Mouse (Mus musculus) erythroblast, embryonic 14.5 days (primary cell): ENCODE measurements around the gene Dlgap1. TPM values are rescaled to one million over a fixed set of nuclear protein-coding genes. Genes with fewer than 3 reads are reported as not detected.

ENCODE experiments used
- H3K27me3 ChIP-seq: 2 replicates; pipeline ENCODE4 v1.6.1; 2012; ENCODE audit warnings: inconsistent platforms; ENCODE audit not compliant: control insufficient read depth
- H3K36me3 ChIP-seq: 2 replicates; pipeline ENCODE4 v1.6.1; 2012; ENCODE audit warnings: mild to moderate bottlenecking, inconsistent platforms; ENCODE audit not compliant: control insufficient read depth
- H3K4me1 ChIP-seq: 2 replicates; pipeline ENCODE4 v1.6.1; 2012; ENCODE audit warnings: inconsistent platforms; ENCODE audit not compliant: control insufficient read depth
- H3K4me3 ChIP-seq: replicated peaks from 2 replicates; pipeline ENCODE3; 2012; ENCODE audit warnings: moderate library complexity, mild to moderate bottlenecking, inconsistent platforms
- H3K9me3 ChIP-seq: 2 replicates; pipeline ENCODE4 v1.6.1; 2012; ENCODE audit warnings: low read length, inconsistent platforms, mixed read lengths; ENCODE audit not compliant: control insufficient read depth
- GATA1 ChIP-seq: IDR thresholded peaks from 2 replicates; pipeline ENCODE4 v1.6.1; 2012; ENCODE audit warnings: low read length, inconsistent platforms, mixed read lengths
- TAL1 ChIP-seq: IDR thresholded peaks from 3 replicates; pipeline ENCODE4 v1.6.1; 2012; ENCODE audit warnings: low read length, inconsistent platforms, mixed read lengths
- polyA plus RNA-seq: library from polyadenylated mRNA; stranded (reverse); fragments of >175 nt; gene quantifications from 2 replicates; pipeline ENCODE4 v1.2.3, GENCODE M21; 2012

Gene Dlgap1
- polyA plus RNA-seq, 1 experiment = not detected

DNA sequence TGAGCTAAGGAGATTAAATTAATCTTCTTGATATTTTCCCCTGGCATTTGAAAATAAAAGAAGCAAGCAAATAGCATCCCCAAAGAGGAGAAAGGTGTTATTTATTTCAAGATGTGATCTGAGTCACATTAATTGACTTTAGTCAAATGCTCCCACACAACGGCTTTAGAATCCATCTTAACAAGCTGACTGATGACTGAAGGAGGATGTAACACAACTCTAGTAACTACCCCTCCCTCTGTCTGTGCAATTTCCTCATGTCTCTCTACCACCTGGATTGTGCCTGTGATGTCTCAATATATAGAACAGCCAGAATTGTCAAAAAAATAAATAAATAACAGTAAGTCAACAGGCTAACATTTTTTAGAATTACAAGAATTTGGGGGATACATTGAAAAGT, 488.2 kb downstream of the Dlgap1 start:
- TF ChIP-seq GATA1 (no peak), TAL1 (no peak)

DNA sequence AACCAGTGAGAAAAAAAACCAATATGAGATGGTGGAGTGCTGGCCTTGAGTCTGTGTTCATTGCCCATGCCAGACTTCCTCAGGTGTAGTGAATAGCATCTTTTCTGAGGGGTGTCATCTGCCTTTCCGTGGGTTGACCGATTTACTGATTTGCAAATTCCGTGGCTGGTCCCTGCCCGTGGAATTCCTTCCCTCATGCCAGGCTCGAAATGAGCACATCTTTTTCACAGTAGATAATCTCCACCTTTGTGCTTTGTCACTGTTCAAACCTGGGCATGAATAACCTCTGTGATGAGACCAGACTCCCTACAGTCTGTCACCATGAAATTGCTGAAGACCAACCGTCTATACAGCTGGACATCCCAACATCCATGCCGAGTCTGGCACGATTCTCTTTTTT, 493.4 kb downstream of the Dlgap1 start:
- no peaks in the 10 kb centered on the region for H3K36me3 ChIP-seq
- no peak overlapping the region for H3K4me3 ChIP-seq
- TF ChIP-seq GATA1 (no peak), TAL1 (no peak)
- no peaks in the 10 kb centered on the region for H3K27me3 ChIP-seq
- no peaks in the 10 kb centered on the region for H3K4me1 ChIP-seq
- no peaks in the 10 kb centered on the region for H3K9me3 ChIP-seq

More for the DNA sequence above, 488.2 kb downstream of the Dlgap1 start:
- H3K4me3 ChIP-seq = no peak overlapping the region
- no peaks in the 10 kb centered on the region for H3K27me3 ChIP-seq
- H3K9me3 ChIP-seq = no peaks in the 10 kb centered on the region
- no peaks in the 10 kb centered on the region for H3K4me1 ChIP-seq
- no peaks in the 10 kb centered on the region for H3K36me3 ChIP-seq

DNA sequence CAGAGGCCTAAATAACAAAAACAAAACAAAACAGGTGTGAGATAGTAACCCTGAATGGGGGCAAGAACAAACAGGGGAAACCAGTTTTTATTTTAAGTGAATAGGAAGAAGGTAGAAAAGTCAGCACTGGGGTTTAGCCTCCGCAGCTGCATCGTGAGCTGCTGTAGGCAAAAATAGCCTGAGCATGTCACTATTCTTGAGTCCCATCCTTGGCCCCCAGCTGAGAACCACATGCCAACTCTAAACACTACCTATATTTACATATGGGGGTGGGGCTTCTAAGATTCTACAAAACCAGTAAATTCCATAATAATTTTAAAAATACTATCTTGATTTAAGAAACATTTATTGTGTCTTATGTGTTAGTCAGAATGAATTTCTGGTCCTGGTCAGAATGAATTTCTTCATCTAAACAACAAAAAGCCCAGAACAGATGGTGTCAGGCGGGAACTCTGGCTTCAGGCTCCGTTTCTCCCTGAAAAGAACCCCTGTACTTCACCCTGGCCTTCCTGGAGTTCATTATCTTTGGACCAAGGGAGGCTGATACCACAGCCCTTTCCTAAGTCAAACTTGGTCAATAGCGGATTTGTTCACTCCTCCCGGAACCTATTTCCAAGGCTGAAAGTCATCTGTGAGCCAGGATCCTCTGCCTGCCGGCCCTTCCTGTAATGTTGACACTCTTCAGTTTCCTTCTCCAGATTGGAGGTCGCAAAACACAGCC, 494.1 kb downstream of the Dlgap1 start:
- H3K9me3 ChIP-seq = no peaks in the 10 kb centered on the region
- no peak for TF ChIP-seq GATA1
- no peak for TF ChIP-seq TAL1
- no peaks in the 10 kb centered on the region for H3K36me3 ChIP-seq
- no peaks in the 10 kb centered on the region for H3K4me1 ChIP-seq
- no peaks in the 10 kb centered on the region for H3K27me3 ChIP-seq
- no peak overlapping the region for H3K4me3 ChIP-seq

DNA sequence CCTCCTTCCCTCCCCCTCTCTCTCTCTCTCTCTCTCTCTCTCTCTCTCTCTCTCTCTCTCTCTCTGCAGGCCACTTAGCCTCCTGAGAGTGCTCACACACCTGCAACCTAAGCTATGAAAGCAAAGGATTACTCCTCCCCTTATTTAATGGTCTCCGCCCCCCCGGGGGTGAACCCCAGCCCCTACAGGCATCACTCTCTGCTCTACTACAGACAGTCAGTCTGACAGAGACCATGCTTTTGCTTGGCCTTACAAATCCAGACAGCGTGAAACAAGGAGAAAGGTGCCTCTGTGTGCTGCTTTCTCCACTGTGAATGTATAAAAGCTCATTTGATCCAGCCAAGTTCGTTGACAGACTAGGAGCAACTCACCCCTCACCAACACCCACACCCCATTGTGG, 497.5 kb downstream of the Dlgap1 start:
- Histone ChIP-seq H3K4me3 (no peak overlapping the region), H3K4me1 (no peaks in the 10 kb centered on the region), H3K27me3 (no peaks in the 10 kb centered on the region), H3K36me3 (no peaks in the 10 kb centered on the region), H3K9me3 (no peaks in the 10 kb centered on the region; the same call in 1 of the 2 replicates)
- TF ChIP-seq TAL1 (no peak), GATA1 (no peak)

GRCm38 (mm10) chr17:70470970-70471371, 502.1 kb downstream of the Dlgap1 start:
- H3K4me1 ChIP-seq = no peaks in the 10 kb centered on the region
- TF ChIP-seq TAL1 (no peak), GATA1 (no peak)
- no peak overlapping the region for H3K4me3 ChIP-seq
- no peaks in the 10 kb centered on the region for H3K36me3 ChIP-seq
- peaks cover 2% of the 10 kb centered on the region; the same call in 1 of the 2 replicates for H3K9me3 ChIP-seq
- H3K27me3 ChIP-seq = no peaks in the 10 kb centered on the region

- TF ChIP-seq GATA1 = no peak
- no peak for TF ChIP-seq TAL1
- Histone ChIP-seq H3K4me1 (no peaks in the 10 kb centered on the region), H3K9me3 (peaks cover 2% of the 10 kb centered on the region; the same call in 1 of the 2 replicates), H3K27me3 (no peaks in the 10 kb centered on the region), H3K4me3 (no peak overlapping the region), H3K36me3 (no peaks in the 10 kb centered on the region)
Observed at GRCm38 (mm10) chr17:70472162-70472561, 503.3 kb downstream of the Dlgap1 start.

- H3K27me3 ChIP-seq = no peaks in the 10 kb centered on the region
- no peaks in the 10 kb centered on the region for H3K36me3 ChIP-seq
- peaks cover 2% of the 10 kb centered on the region; the same call in 1 of the 2 replicates for H3K9me3 ChIP-seq
- H3K4me1 ChIP-seq = no peaks in the 10 kb centered on the region
- no peak overlapping the region for H3K4me3 ChIP-seq
- TF ChIP-seq GATA1 (no peak), TAL1 (no peak)
Observed at GRCm38 (mm10) chr17:70473871-70474270, 505.0 kb downstream of the Dlgap1 start.

DNA sequence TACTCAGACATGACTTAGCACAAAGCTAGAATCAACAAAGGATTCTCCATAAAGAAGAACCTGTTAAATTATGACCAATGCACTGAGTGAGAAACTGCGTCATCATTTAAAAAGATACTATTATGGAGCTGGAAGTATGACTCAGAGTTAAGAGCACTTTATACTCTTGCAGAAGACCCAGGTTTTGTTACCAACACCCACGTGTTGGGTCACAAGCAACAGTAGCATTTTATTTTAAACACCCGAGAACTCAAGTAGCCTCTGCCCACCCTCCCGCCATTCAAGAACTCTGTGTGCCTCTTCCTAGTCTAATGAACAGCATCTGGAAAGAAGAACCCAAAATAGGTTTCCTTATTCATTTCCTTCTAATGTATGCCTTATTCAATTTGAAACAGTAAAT, 514.8 kb downstream of the Dlgap1 start:
- Histone ChIP-seq H3K4me1 (no peaks in the 10 kb centered on the region), H3K4me3 (no peak overlapping the region), H3K9me3 (no peaks in the 10 kb centered on the region), H3K27me3 (no peaks in the 10 kb centered on the region), H3K36me3 (no peaks in the 10 kb centered on the region)
- TF ChIP-seq GATA1 = no peak
- TF ChIP-seq TAL1 = no peak

DNA sequence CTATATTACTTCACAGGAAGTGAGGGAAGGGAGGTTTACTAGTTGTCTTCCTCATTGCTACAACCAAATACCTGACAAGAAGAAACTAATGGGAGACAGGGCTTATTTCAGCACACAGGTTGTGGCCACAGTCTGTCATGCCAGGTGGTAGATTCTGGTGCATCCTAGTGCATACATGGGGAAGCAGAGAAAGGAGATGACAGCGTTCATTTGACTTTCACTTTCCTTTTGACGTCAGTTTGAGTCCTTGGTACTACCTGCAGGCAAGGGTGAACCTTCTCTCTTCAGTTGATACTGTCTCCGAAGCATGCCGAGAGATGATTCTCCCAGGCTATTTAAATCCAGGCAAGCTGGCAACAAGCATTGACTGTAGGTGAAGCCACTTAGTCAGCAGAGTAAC, 516.8 kb downstream of the Dlgap1 start:
- Histone ChIP-seq H3K4me3 (no peak overlapping the region), H3K27me3 (no peaks in the 10 kb centered on the region), H3K4me1 (no peaks in the 10 kb centered on the region), H3K36me3 (no peaks in the 10 kb centered on the region), H3K9me3 (no peaks in the 10 kb centered on the region)
- TF ChIP-seq TAL1 = no peak
- TF ChIP-seq GATA1 = no peak
